Mouse (Mus musculus): ENCODE results near the gene Snap91. TPM values are rescaled to one million over a fixed set of nuclear protein-coding genes. Genes with fewer than 3 reads are reported as not detected.

Snap91 gene
- polyA plus RNA-seq, 1 experiment from 2014 or later = 4.9 TPM

GRCm38 (mm10) chr9:86738801-86739200 lies 141.7 kb downstream of the Snap91 start:
- Histone ChIP-seq H3K36me3 (ENCODE audit: control insufficient read depth, insufficient read depth, low read length) (no peaks in the 10 kb centered on the region), H3K27ac (ENCODE audit: low read length) (no peak overlapping the region), H3K27me3 (ENCODE audit: control insufficient read depth, insufficient read depth, low read depth, low read length) (no peaks in the 10 kb centered on the region), H3K4me3 (ENCODE audit: low read length) (no peak overlapping the region), H3K9me3 (ENCODE audit: control insufficient read depth, low read length) (no peaks in the 10 kb centered on the region), H3K9ac (ENCODE audit: low read length) (no peak overlapping the region), H3K4me1 (replicated peaks; ENCODE audit: control insufficient read depth, insufficient read depth, low read length) (no peaks in the 10 kb centered on the region), H3K4me2 (ENCODE audit: low read depth, low read length) (no peak overlapping the region)
- no peak for ATAC-seq (ENCODE audit: low read depth)
- 94% methylated on average over 8 of the region's 8 CpGs for whole genome bisulfite sequencing

GRCm38 (mm10) chr9:86738067-86738466 lies 142.4 kb downstream of the Snap91 start:
- Histone ChIP-seq H3K9ac (ENCODE audit: low read length) (no peak overlapping the region), H3K36me3 (ENCODE audit: control insufficient read depth, insufficient read depth, low read length) (no peaks in the 10 kb centered on the region), H3K4me2 (ENCODE audit: low read depth, low read length) (no peak overlapping the region), H3K27me3 (ENCODE audit: control insufficient read depth, insufficient read depth, low read depth, low read length) (no peaks in the 10 kb centered on the region), H3K27ac (ENCODE audit: low read length) (no peak overlapping the region), H3K4me1 (replicated peaks; ENCODE audit: control insufficient read depth, insufficient read depth, low read length) (no peaks in the 10 kb centered on the region), H3K9me3 (ENCODE audit: control insufficient read depth, low read length) (no peaks in the 10 kb centered on the region), H3K4me3 (ENCODE audit: low read length) (no peak overlapping the region)
- no peak for ATAC-seq (ENCODE audit: low read depth)
- WGBS = 79% methylated on average over 1 of the region's 1 CpGs

- H3K27ac ChIP-seq (ENCODE audit: low read length) = no peak overlapping the region
- H3K4me1 ChIP-seq (replicated peaks; ENCODE audit: control insufficient read depth, insufficient read depth, low read length) = no peaks in the 10 kb centered on the region
- no peak overlapping the region for H3K9ac ChIP-seq (ENCODE audit: low read length)
- H3K36me3 ChIP-seq (ENCODE audit: control insufficient read depth, insufficient read depth, low read length) = no peaks in the 10 kb centered on the region
- no peak for ATAC-seq (ENCODE audit: low read depth)
- no peaks in the 10 kb centered on the region for H3K9me3 ChIP-seq (ENCODE audit: control insufficient read depth, low read length)
- no peaks in the 10 kb centered on the region for H3K27me3 ChIP-seq (ENCODE audit: control insufficient read depth, insufficient read depth, low read depth, low read length)
- WGBS = 92% methylated on average over 4 of the region's 4 CpGs
- H3K4me2 ChIP-seq (ENCODE audit: low read depth, low read length) = no peak overlapping the region
- H3K4me3 ChIP-seq (ENCODE audit: low read length) = no peak overlapping the region
Observed at GRCm38 (mm10) chr9:86736991-86737390, 143.5 kb downstream of the Snap91 start.

- H3K27me3 ChIP-seq (ENCODE audit: control insufficient read depth, insufficient read depth, low read depth, low read length) = no peaks in the 10 kb centered on the region
- H3K9ac ChIP-seq (ENCODE audit: low read length) = no peak overlapping the region
- no peaks in the 10 kb centered on the region for H3K4me1 ChIP-seq (replicated peaks; ENCODE audit: control insufficient read depth, insufficient read depth, low read length)
- H3K4me2 ChIP-seq (ENCODE audit: low read depth, low read length) = no peak overlapping the region
- ATAC-seq (ENCODE audit: low read depth) = no peak
- no peaks in the 10 kb centered on the region for H3K36me3 ChIP-seq (ENCODE audit: control insufficient read depth, insufficient read depth, low read length)
- H3K27ac ChIP-seq (ENCODE audit: low read length) = no peak overlapping the region
- H3K9me3 ChIP-seq (ENCODE audit: control insufficient read depth, low read length) = no peaks in the 10 kb centered on the region
- H3K4me3 ChIP-seq (ENCODE audit: low read length) = no peak overlapping the region
- WGBS = 59% methylated on average over 9 of the region's 9 CpGs
Observed at GRCm38 (mm10) chr9:86734795-86735194, 145.7 kb downstream of the Snap91 start.

- H3K27me3 ChIP-seq (ENCODE audit: control insufficient read depth, insufficient read depth, low read depth, low read length) = no peaks in the 10 kb centered on the region
- no peak overlapping the region for H3K9ac ChIP-seq (ENCODE audit: low read length)
- H3K4me2 ChIP-seq (ENCODE audit: low read depth, low read length) = no peak overlapping the region
- H3K36me3 ChIP-seq (ENCODE audit: control insufficient read depth, insufficient read depth, low read length) = no peaks in the 10 kb centered on the region
- H3K4me3 ChIP-seq (ENCODE audit: low read length) = no peak overlapping the region
- H3K4me1 ChIP-seq (replicated peaks; ENCODE audit: control insufficient read depth, insufficient read depth, low read length) = no peaks in the 10 kb centered on the region
- H3K9me3 ChIP-seq (ENCODE audit: control insufficient read depth, low read length) = no peaks in the 10 kb centered on the region
- no peak for ATAC-seq (ENCODE audit: low read depth)
- H3K27ac ChIP-seq (ENCODE audit: low read length) = no peak overlapping the region
Observed at GRCm38 (mm10) chr9:86734357-86734756, 146.1 kb downstream of the Snap91 start.

- 89% methylated on average over 3 of the region's 3 CpGs for WGBS
- Histone ChIP-seq H3K36me3 (ENCODE audit: control insufficient read depth, insufficient read depth, low read length) (no peaks in the 10 kb centered on the region), H3K9ac (ENCODE audit: low read length) (no peak overlapping the region), H3K27me3 (ENCODE audit: control insufficient read depth, insufficient read depth, low read depth, low read length) (no peaks in the 10 kb centered on the region), H3K9me3 (ENCODE audit: control insufficient read depth, low read length) (no peaks in the 10 kb centered on the region), H3K27ac (ENCODE audit: low read length) (no peak overlapping the region), H3K4me2 (ENCODE audit: low read depth, low read length) (no peak overlapping the region), H3K4me1 (replicated peaks; ENCODE audit: control insufficient read depth, insufficient read depth, low read length) (no peaks in the 10 kb centered on the region), H3K4me3 (ENCODE audit: low read length) (no peak overlapping the region)
- no peak for ATAC-seq (ENCODE audit: low read depth)
Observed at GRCm38 (mm10) chr9:86729811-86730210, 150.6 kb downstream of the Snap91 start.

- no peaks in the 10 kb centered on the region for H3K27me3 ChIP-seq (ENCODE audit: control insufficient read depth, insufficient read depth, low read depth, low read length)
- 49% methylated on average over 1 of the region's 1 CpGs for WGBS
Observed at GRCm38 (mm10) chr9:86729084-86729483, 151.4 kb downstream of the Snap91 start.

GRCm38 (mm10) chr9:86728214-86728814 lies 152.1 kb downstream of the Snap91 start:
- peak; percentile 36; the same call in 1 of the 2 replicates for ATAC-seq (ENCODE audit: low read depth)

More at GRCm38 (mm10) chr9:86729084-86729483, 151.4 kb downstream of the Snap91 start:
- H3K9ac ChIP-seq (ENCODE audit: low read length) = no peak overlapping the region
- H3K9me3 ChIP-seq (ENCODE audit: control insufficient read depth, low read length) = no peaks in the 10 kb centered on the region
- no peak overlapping the region for H3K4me2 ChIP-seq (ENCODE audit: low read depth, low read length)
- no peak for ATAC-seq (ENCODE audit: low read depth)
- no peaks in the 10 kb centered on the region for H3K4me1 ChIP-seq (replicated peaks; ENCODE audit: control insufficient read depth, insufficient read depth, low read length)
- H3K27ac ChIP-seq (ENCODE audit: low read length) = no peak overlapping the region
- H3K36me3 ChIP-seq (ENCODE audit: control insufficient read depth, insufficient read depth, low read length) = no peaks in the 10 kb centered on the region
- no peak overlapping the region for H3K4me3 ChIP-seq (ENCODE audit: low read length)

GRCm38 (mm10) chr9:86726381-86726720 lies 154.1 kb downstream of the Snap91 start:
- 90% methylated on average over 5 of the region's 5 CpGs for WGBS
- no peak for ATAC-seq (ENCODE audit: low read depth)
- Histone ChIP-seq H3K9me3 (ENCODE audit: control insufficient read depth, low read length) (no peaks in the 10 kb centered on the region), H3K27me3 (ENCODE audit: control insufficient read depth, insufficient read depth, low read depth, low read length) (no peaks in the 10 kb centered on the region), H3K4me2 (ENCODE audit: low read depth, low read length) (no peak overlapping the region), H3K36me3 (ENCODE audit: control insufficient read depth, insufficient read depth, low read length) (no peaks in the 10 kb centered on the region), H3K4me3 (ENCODE audit: low read length) (no peak overlapping the region), H3K4me1 (replicated peaks; ENCODE audit: control insufficient read depth, insufficient read depth, low read length) (no peaks in the 10 kb centered on the region), H3K9ac (ENCODE audit: low read length) (no peak overlapping the region), H3K27ac (ENCODE audit: low read length) (no peak overlapping the region)

More at GRCm38 (mm10) chr9:86728214-86728814, 152.1 kb downstream of the Snap91 start:
- WGBS = 72% methylated on average over 10 of the region's 10 CpGs
- Histone ChIP-seq H3K9ac (ENCODE audit: low read length) (no peak overlapping the region), H3K4me2 (ENCODE audit: low read depth, low read length) (no peak overlapping the region), H3K27ac (ENCODE audit: low read length) (no peak overlapping the region), H3K27me3 (ENCODE audit: control insufficient read depth, insufficient read depth, low read depth, low read length) (no peaks in the 10 kb centered on the region), H3K4me1 (replicated peaks; ENCODE audit: control insufficient read depth, insufficient read depth, low read length) (no peaks in the 10 kb centered on the region), H3K9me3 (ENCODE audit: control insufficient read depth, low read length) (no peaks in the 10 kb centered on the region), H3K4me3 (ENCODE audit: low read length) (no peak overlapping the region), H3K36me3 (ENCODE audit: control insufficient read depth, insufficient read depth, low read length) (no peaks in the 10 kb centered on the region)

Measured in lung, embryonic 16.5 days (tissue).